19 mouse cellular contexts compared by ENCODE assay signal in the genomic region with DNA sequence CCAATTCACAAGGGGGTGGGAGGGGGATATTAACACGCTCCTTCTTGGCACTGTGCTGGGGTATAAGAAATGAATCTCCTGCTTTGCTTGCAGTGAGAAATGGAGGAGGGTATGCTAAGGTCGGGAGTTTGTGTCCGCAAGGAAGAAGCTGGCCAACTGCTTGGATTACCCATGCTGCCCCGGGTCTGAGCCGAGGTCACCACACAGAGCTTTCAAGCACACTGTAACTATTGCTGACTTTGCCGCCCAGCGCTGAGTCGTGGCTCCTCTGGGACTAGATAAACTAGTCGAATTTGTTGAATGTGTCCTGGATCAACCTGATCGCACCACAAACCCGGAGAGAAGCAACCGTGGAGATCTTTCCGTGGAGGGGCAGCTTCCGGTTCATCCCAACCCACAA. TPM values are rescaled to one million over a fixed set of nuclear protein-coding genes. Genes with fewer than 3 reads are reported as not detected.
DNase-seq lines count a peak whose midpoint lies in the region; ATAC-seq and TF ChIP-seq lines count a peak whose summit lies in the region.
"Had no signal": no experiment of that assay in that cellular context is flagged by ENCODE, and none has a peak within 500 bp of the region (broad histone marks: within the 10 kb centered on the region; RNA-seq: fewer than 3 reads in every experiment).

No protein-coding gene starts in this region.

- H3K36me3 ChIP-seq in kidney, embryonic 14.5 days (ENCODE audit: control insufficient read depth, insufficient read depth, low read length) = no peaks in the 10 kb centered on the region
- H3K36me3 ChIP-seq in G1E (replicated peaks) = peaks cover 7% of the 10 kb centered on the region
- H3K36me3 ChIP-seq in intestine, postnatal 0 days (ENCODE audit: control insufficient read depth, insufficient read depth) = no peaks in the 10 kb centered on the region
- H3K36me3 ChIP-seq: hindbrain, embryonic 15.5 days; neural tube, embryonic 12.5 days; stomach, embryonic 15.5 days had no signal

- peaks cover 28% of the 10 kb centered on the region for H3K4me1 ChIP-seq in kidney, embryonic 14.5 days (ENCODE audit: control insufficient read depth, insufficient read depth, low read length)
- peaks cover 77% of the 10 kb centered on the region for H3K4me1 ChIP-seq in G1E (ENCODE audit: insufficient read depth, low read depth, low read length)
- H3K4me1 ChIP-seq in intestine, postnatal 0 days (replicated peaks; ENCODE audit: control insufficient read depth, insufficient read depth, low read length) = peaks cover 6% of the 10 kb centered on the region

- H3K4me3 ChIP-seq in kidney, embryonic 14.5 days (ENCODE audit: low read length) = no peak overlapping the region
- peak overlapping the region; percentile 18; the same call in 1 of the 2 replicates for H3K4me3 ChIP-seq in G1E (ENCODE audit: low read depth, low read length)
- H3K4me3 ChIP-seq in intestine, postnatal 0 days (ENCODE audit: low read depth, low read length) = no peak overlapping the region
- H3K4me3 ChIP-seq: hindbrain, embryonic 15.5 days; megakaryocyte, embryonic 14.5 days; neural tube, embryonic 12.5 days; stomach, embryonic 15.5 days had no signal

- H3K9ac ChIP-seq in kidney, embryonic 14.5 days (ENCODE audit: low read depth, low read length) = no peak overlapping the region
- no peak overlapping the region for H3K9ac ChIP-seq in intestine, postnatal 0 days (ENCODE audit: low read depth, low read length)
- H3K9ac ChIP-seq: hindbrain, embryonic 15.5 days; liver, embryonic 14.5 days; neural tube, embryonic 12.5 days; stomach, embryonic 15.5 days had no signal

- no peak overlapping the region for H3K4me2 ChIP-seq in kidney, embryonic 14.5 days (replicated peaks; ENCODE audit: low read depth, low read length)
- H3K4me2 ChIP-seq in intestine, postnatal 0 days (replicated peaks; ENCODE audit: low read depth) = no peak overlapping the region
- H3K4me2 ChIP-seq: hindbrain, embryonic 15.5 days; neural tube, embryonic 12.5 days; stomach, embryonic 15.5 days had no signal

- peaks cover 3% of the 10 kb centered on the region; the same call in 1 of the 2 replicates for H3K27me3 ChIP-seq in kidney, embryonic 14.5 days (ENCODE audit: control insufficient read depth, insufficient read depth, low read length)
- no peaks in the 10 kb centered on the region for H3K27me3 ChIP-seq in G1E (ENCODE audit: insufficient read depth, low read length)
- H3K27me3 ChIP-seq in intestine, postnatal 0 days (replicated peaks; ENCODE audit: control insufficient read depth, insufficient read depth, low read length) = no peaks in the 10 kb centered on the region

- H3K27ac ChIP-seq in kidney, embryonic 14.5 days (ENCODE audit: low read depth, low read length) = no peak overlapping the region
- H3K27ac ChIP-seq in intestine, postnatal 0 days (ENCODE audit: low read depth, low read length) = no peak overlapping the region
- H3K27ac ChIP-seq: hindbrain, embryonic 15.5 days; kidney, postnatal 0 days; liver, embryonic 14.5 days; neural tube, embryonic 12.5 days; stomach, embryonic 15.5 days had no signal

- no peak for TF ChIP-seq CTCF in G1E (IDR thresholded peaks at IDR 0.05; ENCODE audit: low read depth, low read length)
- TF ChIP-seq CTCF in intestine, postnatal 0 days (IDR thresholded peaks at IDR 0.05; ENCODE audit: low read depth) = no peak

- ATAC-seq in kidney, embryonic 14.5 days (ENCODE audit: low FRiP score, low TSS enrichment) = no peak
- ATAC-seq in G1E (ENCODE audit: extremely low read depth, insufficient number of reproducible peaks, low FRiP score, poor library complexity, severe bottlenecking) = no peak
- ATAC-seq in intestine, postnatal 0 days = no peak
- ATAC-seq: midbrain, embryonic 16.5 days had no signal

- peak; percentile 22 to 25 for DNase-seq in adrenal gland, postnatal 36 days
- no peak for DNase-seq in adrenal gland, adult 8-10 months
- DNase-seq in kidney, adult 11 months = peak; percentile 26
- DNase-seq in G1E (ENCODE audit: low spot score) = no peak
- DNase-seq in kidney, postnatal 14 days = peak; percentile 31
- DNase-seq in thymus, postnatal 14 days = no peak
- DNase-seq: cerebellum, adult 11-12 months; lung, postnatal 10 days; retina, postnatal 1 day; thymus, postnatal 36 days had no signal

- H3K9me3 ChIP-seq in kidney, embryonic 14.5 days (ENCODE audit: control insufficient read depth, low read length) = no peaks in the 10 kb centered on the region
- no peaks in the 10 kb centered on the region for H3K9me3 ChIP-seq in G1E (replicated peaks)
- no peaks in the 10 kb centered on the region for H3K9me3 ChIP-seq in intestine, postnatal 0 days (ENCODE audit: control insufficient read depth)
- H3K9me3 ChIP-seq: hindbrain, embryonic 15.5 days; neural tube, embryonic 12.5 days; stomach, embryonic 15.5 days had no signal

- 36% methylated on average over 14 of the region's 14 CpGs for WGBS in kidney, embryonic 14.5 days
- 74% methylated on average over 14 of the region's 14 CpGs for WGBS in intestine, postnatal 0 days

RNA-seq across cellular contexts. Expression of a gene that starts 10.9 kb away (rescaled TPM):
- 100 to 1,000 TPM in 1 of 2 experiments, 10 to 100 TPM in 1; 95.8 to 164 TPM for total RNA-seq in adrenal gland, postnatal 36 days (2021)
- 100 to 1,000 TPM in 2 of 4 experiments, 10 to 100 TPM in 2; 60.9 to 143 (median 97.4) TPM for total RNA-seq in adrenal gland, adult 8-10 months (2022)
- 17.0 and 18.2 TPM in 2 replicates for polyA plus RNA-seq in kidney, embryonic 14.5 days (2014; fragmentation: Nextera tagmentation; extraction: Ambion mirVana)
- total RNA-seq in G1E (2014; fragmentation: Nextera tagmentation) (70.9 and 71.8 TPM in 2 replicates), G1E (2017) (1.5 and 3.0 TPM in 2 replicates)
- 129 and 157 TPM in 2 replicates for polyA plus RNA-seq in G1E (2012)
- polyA plus RNA-seq in intestine, postnatal 0 days (2015; fragmentation: Nextera tagmentation; extraction: Ambion mirVana) = 13.1 and 14.0 TPM in 2 replicates

Comparison
In these comparisons a context has a peak if more than half of its experiments do, and no peak if none do; other contexts are left out.
1. DNase-seq: peak in adrenal gland, postnatal 36 days (2 of 2), kidney, adult 11 months (single experiment) and kidney, postnatal 14 days (single experiment); none in adrenal gland, adult 8-10 months (single experiment), G1E (single experiment) and thymus, postnatal 14 days (single experiment).